ENCODE assay signal across 10 mouse cellular contexts in genomic region chr4:141385275-141385674, GRCm38 (mm10). TPM values are rescaled to one million over a fixed set of nuclear protein-coding genes. Genes with fewer than 3 reads are reported as not detected.
DNase-seq lines count a peak whose midpoint lies in the region; ATAC-seq and TF ChIP-seq lines count a peak whose summit lies in the region.
"Had no signal": no experiment of that assay in that cellular context is flagged by ENCODE, and none has a peak within 500 bp of the region (broad histone marks: within the 10 kb centered on the region; RNA-seq: fewer than 3 reads in every experiment).

No protein-coding gene starts in this region.

- TF ChIP-seq CTCF in liver, embryonic 14.5 days (IDR thresholded peaks at IDR 0.05; ENCODE audit: low read depth): peak; percentile 96

- no peak overlapping the region for H3K4me2 ChIP-seq in hindbrain, embryonic 12.5 days (replicated peaks)
- no peak overlapping the region for H3K4me2 ChIP-seq in hindbrain, embryonic 14.5 days (replicated peaks)
- H3K4me2 ChIP-seq in liver, embryonic 14.5 days (ENCODE audit: low read depth): no peak overlapping the region
- H3K4me2 ChIP-seq: neural tube, embryonic 13.5 days had no signal

- no peaks in the 10 kb centered on the region for H3K9me3 ChIP-seq in hindbrain, embryonic 10.5 days
- no peaks in the 10 kb centered on the region for H3K9me3 ChIP-seq in hindbrain, embryonic 12.5 days (replicated peaks)
- no peaks in the 10 kb centered on the region for H3K9me3 ChIP-seq in ES-E14 (ENCODE audit: control insufficient read depth, insufficient read depth, low read depth, low read length)
- H3K9me3 ChIP-seq in hindbrain, embryonic 14.5 days (ENCODE audit: control insufficient read depth, low read length): no peaks in the 10 kb centered on the region
- no peaks in the 10 kb centered on the region for H3K9me3 ChIP-seq in liver, embryonic 14.5 days (ENCODE audit: control insufficient read depth, low read length)
- H3K9me3 ChIP-seq: neural tube, embryonic 13.5 days had no signal

- DNase-seq in hindbrain, embryonic 10.5 days (ENCODE audit: low spot score): peak; percentile 70
- peak; percentile 83 for DNase-seq in ES-E14 (ENCODE audit: low read depth, low spot score)
- peak; percentile 41 for DNase-seq in cerebellum, adult 9-11 months
- DNase-seq in hindbrain, embryonic 14.5 days (ENCODE audit: low spot score): peak; percentile 75
- DNase-seq in liver, embryonic 14.5 days (ENCODE audit: low read depth in 3 of 3, low spot score in 3 of 3): peak; percentile 28 to 50 (median 41)
- DNase-seq in retina, postnatal 1 day: peak; percentile 82
- DNase-seq in right cerebral cortex, postnatal 14 days: no peak

- peaks cover 52% of the 10 kb centered on the region for H3K27me3 ChIP-seq in hindbrain, embryonic 10.5 days (ENCODE audit: insufficient read depth, poor library complexity, severe bottlenecking)
- H3K27me3 ChIP-seq in hindbrain, embryonic 12.5 days: peaks cover 50% of the 10 kb centered on the region
- peaks cover 45% of the 10 kb centered on the region for H3K27me3 ChIP-seq in hindbrain, embryonic 14.5 days (ENCODE audit: control insufficient read depth, insufficient read depth, low read length)
- H3K27me3 ChIP-seq in liver, embryonic 14.5 days (ENCODE audit: control insufficient read depth, insufficient read depth, low read length): peaks cover 34% of the 10 kb centered on the region

- ATAC-seq in hindbrain, embryonic 12.5 days (ENCODE audit: low FRiP score): no peak
- no peak for ATAC-seq in hindbrain, embryonic 14.5 days (ENCODE audit: low FRiP score)
- ATAC-seq in liver, embryonic 14.5 days (ENCODE audit: insufficient read depth): no peak

- peaks cover 45% of the 10 kb centered on the region for H3K4me1 ChIP-seq in hindbrain, embryonic 10.5 days (replicated peaks)
- H3K4me1 ChIP-seq in hindbrain, embryonic 12.5 days: peaks cover 13% of the 10 kb centered on the region
- H3K4me1 ChIP-seq in ES-E14 (ENCODE audit: control insufficient read depth in 2 of 2, insufficient read depth in 2 of 2, low read length in 2 of 2, poor library complexity in 1 of 2): peaks cover 1 to 16% of the 10 kb centered on the region in 2 experiments; a peak in 3 of 4 replicates
- H3K4me1 ChIP-seq in hindbrain, embryonic 14.5 days (replicated peaks; ENCODE audit: control insufficient read depth, insufficient read depth, low read length): peaks cover 8% of the 10 kb centered on the region; the same call in 1 of the 2 replicates
- no peaks in the 10 kb centered on the region for H3K4me1 ChIP-seq in liver, embryonic 14.5 days (replicated peaks; ENCODE audit: control insufficient read depth in 2 of 2, insufficient read depth in 2 of 2, low read length in 1 of 2)

- no peak overlapping the region for H3K4me3 ChIP-seq in hindbrain, embryonic 10.5 days
- H3K4me3 ChIP-seq in hindbrain, embryonic 12.5 days: no peak overlapping the region
- no peak overlapping the region for H3K4me3 ChIP-seq in ES-E14 (ENCODE audit: insufficient read depth in 1 of 2, low read depth in 1 of 2, low read length in 2 of 2, poor library complexity in 1 of 2, severe bottlenecking in 1 of 2)
- no peak overlapping the region for H3K4me3 ChIP-seq in hindbrain, embryonic 14.5 days (replicated peaks; ENCODE audit: low read length)
- H3K4me3 ChIP-seq in liver, embryonic 14.5 days (ENCODE audit: insufficient read depth in 1 of 2, low read depth in 2 of 2, low read length in 2 of 2): no peak overlapping the region
- H3K4me3 ChIP-seq: erythroblast, embryonic 14.5 days; neural tube, embryonic 13.5 days had no signal

- no peak overlapping the region for H3K27ac ChIP-seq in hindbrain, embryonic 10.5 days
- no peak overlapping the region for H3K27ac ChIP-seq in hindbrain, embryonic 12.5 days
- no peak overlapping the region for H3K27ac ChIP-seq in ES-E14 (ENCODE audit: insufficient read depth, low read depth, low read length, poor library complexity, severe bottlenecking)
- no peak overlapping the region for H3K27ac ChIP-seq in hindbrain, embryonic 14.5 days
- H3K27ac ChIP-seq in liver, embryonic 14.5 days: no peak overlapping the region
- H3K27ac ChIP-seq: neural tube, embryonic 13.5 days had no signal

- WGBS in hindbrain, embryonic 10.5 days: under 1% methylated on average over 7 of the region's 7 CpGs
- under 1% methylated on average over 7 of the region's 7 CpGs for WGBS in hindbrain, embryonic 12.5 days
- WGBS in hindbrain, embryonic 14.5 days: 2% methylated on average over 6 of the region's 7 CpGs
- WGBS in liver, embryonic 14.5 days (ENCODE audit: insufficient replicate concordance): 2% methylated on average over 7 of the region's 7 CpGs

- no peak overlapping the region for H3K9ac ChIP-seq in hindbrain, embryonic 12.5 days
- no peak overlapping the region for H3K9ac ChIP-seq in ES-E14 (ENCODE audit: insufficient read depth, low read depth, low read length, poor library complexity, severe bottlenecking)
- H3K9ac ChIP-seq in hindbrain, embryonic 14.5 days: no peak overlapping the region
- H3K9ac ChIP-seq in liver, embryonic 14.5 days (replicated peaks): no peak overlapping the region
- H3K9ac ChIP-seq: neural tube, embryonic 13.5 days had no signal

- TF ChIP-seq EP300 in liver, embryonic 14.5 days (IDR thresholded peaks at IDR 0.05; ENCODE audit: low read depth): no peak

- in situ Hi-C loops in ES-E14 (cut with MboI; ENCODE audit: low sequenced_read_pairs in 2 of 2, unreplicated experiment in 2 of 2): no loop called here

- no peaks in the 10 kb centered on the region for H3K36me3 ChIP-seq in hindbrain, embryonic 10.5 days
- no peaks in the 10 kb centered on the region for H3K36me3 ChIP-seq in hindbrain, embryonic 12.5 days
- no peaks in the 10 kb centered on the region for H3K36me3 ChIP-seq in ES-E14 (ENCODE audit: control insufficient read depth, insufficient read depth, low read length, poor library complexity, severe bottlenecking)
- no peaks in the 10 kb centered on the region for H3K36me3 ChIP-seq in hindbrain, embryonic 14.5 days (replicated peaks; ENCODE audit: control insufficient read depth, insufficient read depth)
- no peaks in the 10 kb centered on the region for H3K36me3 ChIP-seq in liver, embryonic 14.5 days (replicated peaks; ENCODE audit: control insufficient read depth, insufficient read depth, low read depth)
- H3K36me3 ChIP-seq: neural tube, embryonic 13.5 days had no signal

TF ChIP-seq in ES-E14, 5 proteins besides CTCF, POLR2A, EP300 and RAD21:
- no peak for TF ChIP-seq CHD2 (IDR thresholded peaks at IDR 0.05; ENCODE audit: low read depth, low read length)
- TF ChIP-seq ZNF384 (IDR thresholded peaks at IDR 0.05; ENCODE audit: low read depth, low read length): peak; percentile 54; the same call in 1 of the 2 replicates
- TF ChIP-seq ZC3H11A (IDR thresholded peaks at IDR 0.05; ENCODE audit: borderline replicate concordance, low read depth, low read length): peak; percentile 41; the same call in 1 of the 2 replicates

RNA-seq across cellular contexts. Expression of gene Clcnka, which starts 13.2 kb away (rescaled TPM):
- 0.31 and 0.33 TPM in 2 replicates for polyA plus RNA-seq in hindbrain, embryonic 10.5 days (2016; fragmentation: Nextera tagmentation; extraction: Ambion mirVana)
- polyA plus RNA-seq in hindbrain, embryonic 12.5 days (2016; fragmentation: Nextera tagmentation; extraction: Ambion mirVana): 0.66 and 1.3 TPM in 2 replicates
- 0.62 and 0.79 TPM in 2 replicates for total RNA-seq in ES-E14 (2012; rRNA removed)
- polyA plus RNA-seq in hindbrain, embryonic 14.5 days (2014; fragmentation: Nextera tagmentation; extraction: Ambion mirVana): 0.20 and 0.56 TPM in 2 replicates
- polyA plus RNA-seq in liver, embryonic 14.5 days (2012; rRNA removed): not detected in 2 replicates
- polyA plus RNA-seq in liver, embryonic 14.5 days (2014; fragmentation: Nextera tagmentation; extraction: Ambion mirVana): not detected in 2 replicates
- polyA plus RNA-seq: erythroblast, embryonic 14.5 days; neural tube, embryonic 13.5 days had no signal

RNA-seq across cellular contexts. Expression of gene Fam131c, which starts 17.3 kb away (rescaled TPM):
- 0.65 and 0.81 TPM in 2 replicates for polyA plus RNA-seq in hindbrain, embryonic 10.5 days (2016; fragmentation: Nextera tagmentation; extraction: Ambion mirVana)
- polyA plus RNA-seq in hindbrain, embryonic 12.5 days (2016; fragmentation: Nextera tagmentation; extraction: Ambion mirVana): 2.3 and 2.5 TPM in 2 replicates
- 2.3 and 2.5 TPM in 2 replicates for total RNA-seq in ES-E14 (2012; rRNA removed)
- polyA plus RNA-seq in hindbrain, embryonic 14.5 days (2014; fragmentation: Nextera tagmentation; extraction: Ambion mirVana): 40.1 and 50.4 TPM in 2 replicates
- polyA plus RNA-seq in liver, embryonic 14.5 days (2012; rRNA removed): 0.03 and 0.09 TPM in 2 replicates
- 0.09 TPM in 1 of 2 replicates, not detected in the other for polyA plus RNA-seq in liver, embryonic 14.5 days (2014; fragmentation: Nextera tagmentation; extraction: Ambion mirVana)
- polyA plus RNA-seq: erythroblast, embryonic 14.5 days had no signal

RNA-seq across cellular contexts. Expression of gene Clcnkb, which starts 30.5 kb away (rescaled TPM):
- polyA plus RNA-seq in hindbrain, embryonic 10.5 days (2016; fragmentation: Nextera tagmentation; extraction: Ambion mirVana): 0.11 TPM in 1 of 2 replicates, not detected in the other
- not detected in 2 replicates for polyA plus RNA-seq in hindbrain, embryonic 12.5 days (2016; fragmentation: Nextera tagmentation; extraction: Ambion mirVana)
- total RNA-seq in ES-E14 (2012; rRNA removed): 1.6 and 4.5 TPM in 2 replicates
- polyA plus RNA-seq in hindbrain, embryonic 14.5 days (2014; fragmentation: Nextera tagmentation; extraction: Ambion mirVana): not detected in 2 replicates
- not detected in 2 replicates for polyA plus RNA-seq in liver, embryonic 14.5 days (2012; rRNA removed)
- not detected in 2 replicates for polyA plus RNA-seq in liver, embryonic 14.5 days (2014; fragmentation: Nextera tagmentation; extraction: Ambion mirVana)
- polyA plus RNA-seq: erythroblast, embryonic 14.5 days; neural tube, embryonic 13.5 days had no signal

RNA-seq across cellular contexts. Expression of gene Hspb7, which starts 35.3 kb away (rescaled TPM):
- polyA plus RNA-seq in hindbrain, embryonic 10.5 days (2016; fragmentation: Nextera tagmentation; extraction: Ambion mirVana): not detected in 2 replicates
- polyA plus RNA-seq in hindbrain, embryonic 12.5 days (2016; fragmentation: Nextera tagmentation; extraction: Ambion mirVana): 0.10 TPM in 1 of 2 replicates, not detected in the other
- not detected in 2 replicates for total RNA-seq in ES-E14 (2012; rRNA removed)
- 0.16 TPM in 1 of 2 replicates, not detected in the other for polyA plus RNA-seq in hindbrain, embryonic 14.5 days (2014; fragmentation: Nextera tagmentation; extraction: Ambion mirVana)
- polyA plus RNA-seq in liver, embryonic 14.5 days (2012; rRNA removed): 0.06 and 0.11 TPM in 2 replicates
- polyA plus RNA-seq in liver, embryonic 14.5 days (2014; fragmentation: Nextera tagmentation; extraction: Ambion mirVana): not detected in 2 replicates
- polyA plus RNA-seq: erythroblast, embryonic 14.5 days; neural tube, embryonic 13.5 days had no signal

RNA-seq across cellular contexts. Expression of gene Srarp, which starts 50.6 kb away (rescaled TPM):
- polyA plus RNA-seq in hindbrain, embryonic 10.5 days (2016; fragmentation: Nextera tagmentation; extraction: Ambion mirVana): not detected in 2 replicates
- polyA plus RNA-seq in hindbrain, embryonic 12.5 days (2016; fragmentation: Nextera tagmentation; extraction: Ambion mirVana): not detected in 2 replicates
- total RNA-seq in ES-E14 (2012; rRNA removed): not detected in 2 replicates
- 0.29 TPM in 1 of 2 replicates, not detected in the other for polyA plus RNA-seq in hindbrain, embryonic 14.5 days (2014; fragmentation: Nextera tagmentation; extraction: Ambion mirVana)
- not detected in 2 replicates for polyA plus RNA-seq in liver, embryonic 14.5 days (2012; rRNA removed)
- not detected in 2 replicates for polyA plus RNA-seq in liver, embryonic 14.5 days (2014; fragmentation: Nextera tagmentation; extraction: Ambion mirVana)
- polyA plus RNA-seq: erythroblast, embryonic 14.5 days; neural tube, embryonic 13.5 days had no signal

Comparison
In these comparisons a context has a peak if more than half of its experiments do, and no peak if none do; other contexts are left out.
1. RNA of gene Fam131c, which starts 17.3 kb away (polyA plus RNA-seq): 40.1 to 50.4 TPM in hindbrain, embryonic 14.5 days; 2.3 to 2.5 TPM in hindbrain, embryonic 12.5 days, 0.65 to 0.81 TPM in hindbrain, embryonic 10.5 days and 0.03 to 0.09 TPM in liver, embryonic 14.5 days; every median in the first group is over 10 times any median in the second.